Mouse (Mus musculus): ENCODE results near the gene Fancf.

Fancf gene

GRCm38 (mm10) chr7:51831917-51832316 lies 30.1 kb downstream of the Fancf start:
- no peak for DNase-seq

DNA sequence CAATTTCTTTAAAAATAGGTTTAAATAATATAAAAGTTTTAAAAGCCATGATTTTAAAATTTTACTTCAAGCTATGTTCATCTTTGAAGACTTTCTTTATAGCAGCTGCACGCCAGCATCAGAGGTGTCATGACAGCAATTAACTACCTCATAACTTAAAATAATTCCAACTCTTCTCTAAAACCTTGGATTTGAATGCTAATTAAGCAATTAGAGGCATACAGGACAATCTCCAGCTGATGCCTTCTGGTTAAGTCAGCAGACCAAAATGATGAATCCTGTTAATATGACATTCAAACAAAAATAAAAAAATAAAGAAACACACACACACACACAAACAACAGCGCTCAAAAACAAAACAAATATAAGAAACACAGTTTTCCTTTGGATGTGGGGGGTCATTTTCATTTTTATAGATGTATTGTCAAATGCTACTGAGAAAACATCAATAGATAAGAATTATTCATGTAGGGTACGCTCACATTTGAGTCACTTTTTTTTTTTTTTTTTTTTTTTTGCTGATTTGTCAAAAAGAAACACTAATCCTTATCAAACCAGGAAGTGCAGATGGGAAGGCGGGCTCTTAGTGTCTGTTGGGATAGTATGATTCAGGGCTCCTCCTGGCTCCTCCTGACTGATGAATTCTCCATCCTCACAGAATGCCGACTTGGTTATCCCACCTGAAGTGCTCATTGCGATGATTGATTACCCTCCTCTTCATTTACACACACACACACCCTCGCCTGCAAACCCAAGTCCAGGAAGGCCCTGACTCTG lies 38.3 kb downstream of the Fancf start:
- no peak for DNase-seq

DNA sequence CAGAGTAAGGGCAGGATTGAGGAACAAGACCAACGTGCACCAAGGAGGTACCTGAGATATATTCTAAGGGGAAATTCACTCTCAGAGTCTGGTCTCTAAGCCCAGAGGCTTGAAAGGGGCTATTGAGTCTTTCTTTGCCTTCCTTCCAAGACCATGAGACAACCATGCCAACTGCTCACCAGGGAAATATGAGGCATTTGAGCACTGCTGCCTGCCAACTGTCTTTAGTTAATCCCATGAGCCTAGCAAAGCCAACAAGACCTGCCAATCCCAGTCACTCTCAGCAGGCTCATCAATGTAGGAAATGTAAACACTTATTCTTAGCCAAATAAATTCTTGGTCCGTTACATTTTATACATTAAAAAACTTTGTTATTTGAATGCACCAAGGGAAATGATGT lies 40.6 kb downstream of the Fancf start:
- no peak for DNase-seq

DNA sequence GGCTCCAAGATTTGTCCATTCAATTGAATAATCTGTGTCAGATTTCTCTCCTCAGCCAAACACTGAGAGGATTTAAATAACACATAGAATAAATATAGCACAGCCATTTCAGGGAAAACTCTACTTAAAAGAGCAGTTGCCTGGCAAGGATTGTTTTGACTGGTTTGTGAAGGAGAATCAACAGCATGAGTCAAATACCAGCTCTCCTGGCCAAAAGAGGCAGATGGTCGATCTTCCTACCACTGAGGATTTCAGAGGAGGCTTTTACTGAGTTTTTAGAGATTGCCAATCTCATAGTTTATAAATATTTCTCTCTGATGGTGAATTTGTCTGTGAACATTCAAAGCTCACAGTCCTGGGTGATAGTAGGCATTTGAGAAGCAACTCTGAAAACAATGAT lies 42.2 kb downstream of the Fancf start:
- no peak for DNase-seq

- no peak for DNase-seq
Observed at GRCm38 (mm10) chr7:51818251-51818974, 43.7 kb downstream of the Fancf start.

GRCm38 (mm10) chr7:51816283-51816839 lies 45.7 kb downstream of the Fancf start:
- no peak for DNase-seq

DNA sequence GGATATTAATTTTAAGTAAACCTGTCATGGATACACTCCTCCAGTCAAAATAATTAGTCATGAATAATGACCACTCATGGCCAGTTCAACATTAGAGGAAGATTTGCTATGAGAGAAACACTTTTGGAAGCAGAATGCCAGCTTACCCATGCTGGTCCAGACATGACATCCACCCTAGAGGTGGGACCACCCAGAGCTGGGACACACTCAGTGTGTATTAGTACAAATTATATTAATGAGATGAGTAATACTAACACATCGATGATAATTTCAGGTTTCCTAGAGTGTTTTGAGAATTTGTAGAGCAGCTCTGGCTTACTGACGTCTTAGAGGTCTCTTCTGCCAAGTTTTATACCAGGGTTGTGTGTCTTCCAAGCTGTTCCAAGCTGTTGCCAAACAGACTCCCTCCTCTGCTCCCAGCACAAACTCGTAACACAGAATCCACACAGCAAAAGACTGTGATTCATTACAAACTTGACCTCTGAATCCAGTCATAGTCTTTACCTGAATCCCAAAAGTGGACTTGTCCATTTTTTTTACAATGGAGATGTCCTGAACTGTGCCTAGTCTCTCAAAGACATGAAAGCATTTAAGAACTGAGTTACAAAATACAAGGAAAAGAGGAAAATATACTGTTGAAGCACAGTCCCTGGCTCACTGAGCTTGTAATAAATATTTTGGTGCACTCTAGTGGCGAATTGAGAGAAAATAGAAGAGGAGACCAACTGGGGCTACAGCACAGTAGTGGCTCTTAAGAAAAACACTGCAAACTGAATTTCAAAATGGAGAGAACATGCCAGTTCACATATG lies 46.4 kb downstream of the Fancf start:
- DNase-seq: no peak
